ENCODE assay signal across 8 mouse cellular contexts in the genomic region with DNA sequence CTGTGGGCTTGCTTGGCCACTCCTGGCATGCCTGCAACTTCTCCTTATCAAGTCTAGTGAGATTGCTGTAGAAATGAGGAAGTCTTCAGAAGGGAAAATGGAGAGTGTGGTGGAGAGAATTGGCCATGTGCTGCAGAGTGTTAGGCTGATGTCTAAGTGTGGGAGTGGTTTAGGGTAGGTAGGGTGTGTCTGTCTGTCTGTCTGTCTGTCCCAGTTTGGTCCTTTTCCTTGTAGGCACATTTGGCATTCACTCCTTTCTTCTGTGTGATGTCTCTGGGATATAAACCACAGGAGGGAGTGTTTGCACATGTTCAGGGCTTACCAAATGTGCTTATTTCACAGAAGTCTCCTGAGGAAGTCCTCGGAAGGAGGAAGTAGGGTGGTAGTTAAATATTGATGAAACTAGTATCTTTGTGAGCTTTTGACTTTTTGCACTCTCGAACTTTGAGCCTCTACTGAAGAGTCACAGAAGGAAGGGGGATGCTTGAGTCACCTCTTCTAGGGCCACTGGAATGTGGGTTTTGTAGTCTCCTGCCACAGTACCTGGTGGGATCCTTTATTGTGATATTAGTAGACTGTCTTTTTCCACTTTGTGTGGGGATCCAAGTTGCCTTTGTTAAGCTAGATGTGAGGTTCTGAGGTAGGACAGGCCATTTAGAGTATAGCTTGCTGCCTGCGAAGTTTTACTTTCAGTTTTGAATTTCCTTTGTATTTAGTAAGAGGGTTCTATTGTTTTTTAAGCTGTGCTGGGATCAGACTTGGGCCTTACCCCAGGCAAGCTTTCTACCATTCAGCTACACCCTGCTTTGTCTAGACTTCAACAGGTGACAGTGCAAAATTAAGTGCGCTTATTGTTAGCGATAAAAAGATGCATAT. TPM values are rescaled to one million over a fixed set of nuclear protein-coding genes. Genes with fewer than 3 reads are reported as not detected.
DNase-seq lines count a peak whose midpoint lies in the region; ATAC-seq and TF ChIP-seq lines count a peak whose summit lies in the region.

No protein-coding gene starts in this region.

- peak overlapping the region; percentile 53 for H3K4me2 ChIP-seq in intestine, embryonic 16.5 days (ENCODE audit: low read depth, low read length)

- WGBS in intestine, embryonic 16.5 days = 52% methylated on average over 5 of the region's 5 CpGs

- no peak for TF ChIP-seq POLR2A in embryonic fibroblast, embryonic 13.5 days (IDR thresholded peaks at IDR 0.05; ENCODE audit: low read depth, low read length)

- H3K4me3 ChIP-seq in embryonic fibroblast, embryonic 13.5 days (ENCODE audit: insufficient read depth, low read length) = peak overlapping the region; percentile 75
- H3K4me3 ChIP-seq in intestine, embryonic 16.5 days (ENCODE audit: low read length) = peak overlapping the region; percentile 86

- TF ChIP-seq CTCF in embryonic fibroblast, embryonic 13.5 days (IDR thresholded peaks at IDR 0.05; ENCODE audit: borderline replicate concordance, insufficient read depth, low read length) = no peak

- no peaks in the 10 kb centered on the region for H3K9me3 ChIP-seq in intestine, embryonic 16.5 days (ENCODE audit: control insufficient read depth, low read length)

- H3K4me1 ChIP-seq in embryonic fibroblast, embryonic 13.5 days (ENCODE audit: control insufficient read depth, insufficient read depth, low read length) = peaks cover 23% of the 10 kb centered on the region
- peaks cover 38% of the 10 kb centered on the region for H3K4me1 ChIP-seq in intestine, embryonic 16.5 days (ENCODE audit: control insufficient read depth, insufficient read depth, low read length)

- H3K27me3 ChIP-seq in intestine, embryonic 16.5 days (replicated peaks; ENCODE audit: control insufficient read depth, insufficient read depth, low read length) = no peaks in the 10 kb centered on the region

- peak; percentile 33 for DNase-seq in kidney, adult 18-20 months
- no peak for DNase-seq in kidney, postnatal 4 days
- peak; percentile 65 for DNase-seq in lung, postnatal 36 days
- DNase-seq in adrenal gland, postnatal 10 days = no peak
- DNase-seq in gastrocnemius, postnatal 36 days = no peak
- DNase-seq in right cerebral cortex, postnatal 4 days = no peak

- H3K36me3 ChIP-seq in intestine, embryonic 16.5 days (ENCODE audit: control insufficient read depth, insufficient read depth, low read length) = no peaks in the 10 kb centered on the region

- peak overlapping the region; percentile 55 for H3K9ac ChIP-seq in intestine, embryonic 16.5 days (ENCODE audit: low read depth, low read length)

- intact Hi-C loops in gastrocnemius, postnatal 36 days (cut with DNase I) = no loop called here

- ATAC-seq in intestine, embryonic 16.5 days = peak; percentile 60

- 0 out of 2 replicates have a peak overlapping the region, but pooled peaks have one; percentile 8 for H3K27ac ChIP-seq in embryonic fibroblast, embryonic 13.5 days (ENCODE audit: insufficient read depth, low read length)
- peak overlapping the region; percentile 88 for H3K27ac ChIP-seq in intestine, embryonic 16.5 days (ENCODE audit: low read length)

RNA-seq across cellular contexts. Expression of gene Tpm3, which starts 9.2 kb away (rescaled TPM):
- polyA plus RNA-seq in embryonic fibroblast, embryonic 13.5 days (2011; ENCODE audit: insufficient read length, low read depth, missing spikeins) = 498 and 523 TPM in 2 replicates
- 532 and 565 TPM in 2 replicates for polyA plus RNA-seq in intestine, embryonic 16.5 days (2015; fragmentation: Nextera tagmentation; extraction: Ambion mirVana)
- total RNA-seq in adrenal gland, postnatal 10 days (2021) = 100 to 1,000 TPM; 165 to 251 TPM
- 100 to 1,000 TPM; 150 to 798 TPM for total RNA-seq in gastrocnemius, postnatal 36 days (2021)

RNA-seq across cellular contexts. Expression of gene Nup210l, which starts 22.3 kb away (rescaled TPM):
- polyA plus RNA-seq in embryonic fibroblast, embryonic 13.5 days (2011; ENCODE audit: insufficient read length, low read depth, missing spikeins) = 0.86 and 0.99 TPM in 2 replicates
- polyA plus RNA-seq in intestine, embryonic 16.5 days (2015; fragmentation: Nextera tagmentation; extraction: Ambion mirVana) = 0.16 and 0.17 TPM in 2 replicates
- under 1 TPM; 0.24 to 0.42 TPM for total RNA-seq in adrenal gland, postnatal 10 days (2021)
- total RNA-seq in gastrocnemius, postnatal 36 days (2021) = under 1 TPM in 1 of 2 experiments, not detected in 1; 0.05 TPM

RNA-seq across cellular contexts. Expression of gene Ubap2l, which starts 29.2 kb away (rescaled TPM):
- polyA plus RNA-seq in embryonic fibroblast, embryonic 13.5 days (2011; ENCODE audit: insufficient read length, low read depth, missing spikeins) = 241 and 256 TPM in 2 replicates
- 122 and 146 TPM in 2 replicates for polyA plus RNA-seq in intestine, embryonic 16.5 days (2015; fragmentation: Nextera tagmentation; extraction: Ambion mirVana)
- total RNA-seq in adrenal gland, postnatal 10 days (2021) = 100 to 1,000 TPM; 152 to 166 TPM
- total RNA-seq in gastrocnemius, postnatal 36 days (2021) = 10 to 100 TPM; 80.6 to 90.5 TPM

RNA-seq across cellular contexts. Expression of gene 4933434E20Rik, which starts 30.2 kb away (rescaled TPM):
- 110 and 114 TPM in 2 replicates for polyA plus RNA-seq in embryonic fibroblast, embryonic 13.5 days (2011; ENCODE audit: insufficient read length, low read depth, missing spikeins)
- polyA plus RNA-seq in intestine, embryonic 16.5 days (2015; fragmentation: Nextera tagmentation; extraction: Ambion mirVana) = 194 and 199 TPM in 2 replicates
- total RNA-seq in adrenal gland, postnatal 10 days (2021) = 10 to 100 TPM; 64.6 to 66.5 TPM
- total RNA-seq in gastrocnemius, postnatal 36 days (2021) = 10 to 100 TPM; 78.1 to 90.6 TPM

Comparison
In these comparisons a context has a peak if more than half of its experiments do, and no peak if none do; other contexts are left out.
1. DNase-seq: peak in kidney, adult 18-20 months (single experiment) and lung, postnatal 36 days (single experiment); none in kidney, postnatal 4 days (0 of 2), adrenal gland, postnatal 10 days (single experiment), gastrocnemius, postnatal 36 days (0 of 2) and right cerebral cortex, postnatal 4 days (single experiment).